Mouse (Mus musculus): ENCODE data around the gene Dazap2.
A peak's percentile ranks its signal among the peaks of the same experiment; 100 is the strongest.

Gene Dazap2

GRCm38 (mm10) chr15:100637661-100638060, 22.5 kb downstream of the Dazap2 start:
- DNase-seq (ENCODE audit: low spot score in 2 of 2), result peak; percentile 19 to 54

- no peak for DNase-seq (ENCODE audit: low spot score in 2 of 2)
Observed at GRCm38 (mm10) chr15:100639972-100640750, 25.0 kb downstream of the Dazap2 start.

- no peak for DNase-seq (ENCODE audit: low spot score in 2 of 2)
Observed at GRCm38 (mm10) chr15:100641226-100641810, 26.2 kb downstream of the Dazap2 start.

GRCm38 (mm10) chr15:100642451-100642850, 27.3 kb downstream of the Dazap2 start:
- no peak for DNase-seq (ENCODE audit: low spot score in 2 of 2)

- DNase-seq (ENCODE audit: low spot score in 2 of 2), result no peak
Observed at GRCm38 (mm10) chr15:100646161-100646560, 31.0 kb downstream of the Dazap2 start.

- DNase-seq (ENCODE audit: low spot score in 2 of 2), result no peak
Observed at GRCm38 (mm10) chr15:100650111-100650510, 35.0 kb downstream of the Dazap2 start.

- DNase-seq (ENCODE audit: low spot score in 2 of 2), result no peak
Observed at GRCm38 (mm10) chr15:100651610-100652009, 36.5 kb downstream of the Dazap2 start.

GRCm38 (mm10) chr15:100654271-100654670, 39.1 kb downstream of the Dazap2 start:
- DNase-seq (ENCODE audit: low spot score in 2 of 2), result no peak

GRCm38 (mm10) chr15:100655201-100655600, 40.1 kb downstream of the Dazap2 start:
- no peak for DNase-seq (ENCODE audit: low spot score in 2 of 2)

GRCm38 (mm10) chr15:100660306-100660705, 45.2 kb downstream of the Dazap2 start:
- DNase-seq (ENCODE audit: low spot score in 2 of 2), result no peak

- DNase-seq (ENCODE audit: low spot score in 2 of 2), result no peak
Observed at GRCm38 (mm10) chr15:100660805-100661204, 45.7 kb downstream of the Dazap2 start.

GRCm38 (mm10) chr15:100664813-100665274, 49.7 kb downstream of the Dazap2 start:
- DNase-seq (ENCODE audit: low spot score in 2 of 2), result peak; percentile 57 to 65

- DNase-seq (ENCODE audit: low spot score in 2 of 2), result no peak
Observed at GRCm38 (mm10) chr15:100665411-100666218, 50.5 kb downstream of the Dazap2 start.

- peak in 1 of 2 experiments; percentile 25 for DNase-seq (ENCODE audit: low spot score in 2 of 2)
Observed at GRCm38 (mm10) chr15:100666219-100666696, 51.1 kb downstream of the Dazap2 start.

- peak in 1 of 2 experiments; percentile 27 for DNase-seq (ENCODE audit: low spot score in 2 of 2)
Observed at GRCm38 (mm10) chr15:100666851-100667250, 51.7 kb downstream of the Dazap2 start.

GRCm38 (mm10) chr15:100667420-100667819, 52.3 kb downstream of the Dazap2 start:
- no peak for DNase-seq (ENCODE audit: low spot score in 2 of 2)

GRCm38 (mm10) chr15:100667871-100668545, 52.9 kb downstream of the Dazap2 start:
- DNase-seq (ENCODE audit: low spot score in 2 of 2), result peak; percentile 23 to 44

GRCm38 (mm10) chr15:100669337-100669736, 54.2 kb downstream of the Dazap2 start, which contains the start of gene Bin2:
TSS of gene Bin2 (minus strand) at chr15:100669553.
- peak; percentile 86 to 87 for DNase-seq (ENCODE audit: low spot score in 2 of 2)

GRCm38 (mm10) chr15:100670004-100670403, 54.9 kb downstream of the Dazap2 start:
- DNase-seq (ENCODE audit: low spot score in 2 of 2), result no peak
